Mouse (Mus musculus): Measurements from ENCODE around the gene Slc22a18.

GRCm38 (mm10) chr7:143493616-143494126 is 20.1 kb downstream of the Slc22a18 start:
- TF ChIP-seq EP300 (IDR thresholded peaks at IDR 0.05; ENCODE audit: low read depth) (no peak), CTCF (IDR thresholded peaks at IDR 0.05; ENCODE audit: low read depth) (no peak)
